Mouse (Mus musculus): ENCODE measurements around the gene Cct4. TPM values are rescaled to one million over a fixed set of nuclear protein-coding genes. Genes with fewer than 3 reads are reported as not detected.
A peak's percentile ranks its signal among the peaks of the same experiment; 100 is the strongest.

The Cct4 gene
- polyA plus RNA-seq (2012; rRNA removed) = 127 and 169 TPM in 2 replicates

DNA sequence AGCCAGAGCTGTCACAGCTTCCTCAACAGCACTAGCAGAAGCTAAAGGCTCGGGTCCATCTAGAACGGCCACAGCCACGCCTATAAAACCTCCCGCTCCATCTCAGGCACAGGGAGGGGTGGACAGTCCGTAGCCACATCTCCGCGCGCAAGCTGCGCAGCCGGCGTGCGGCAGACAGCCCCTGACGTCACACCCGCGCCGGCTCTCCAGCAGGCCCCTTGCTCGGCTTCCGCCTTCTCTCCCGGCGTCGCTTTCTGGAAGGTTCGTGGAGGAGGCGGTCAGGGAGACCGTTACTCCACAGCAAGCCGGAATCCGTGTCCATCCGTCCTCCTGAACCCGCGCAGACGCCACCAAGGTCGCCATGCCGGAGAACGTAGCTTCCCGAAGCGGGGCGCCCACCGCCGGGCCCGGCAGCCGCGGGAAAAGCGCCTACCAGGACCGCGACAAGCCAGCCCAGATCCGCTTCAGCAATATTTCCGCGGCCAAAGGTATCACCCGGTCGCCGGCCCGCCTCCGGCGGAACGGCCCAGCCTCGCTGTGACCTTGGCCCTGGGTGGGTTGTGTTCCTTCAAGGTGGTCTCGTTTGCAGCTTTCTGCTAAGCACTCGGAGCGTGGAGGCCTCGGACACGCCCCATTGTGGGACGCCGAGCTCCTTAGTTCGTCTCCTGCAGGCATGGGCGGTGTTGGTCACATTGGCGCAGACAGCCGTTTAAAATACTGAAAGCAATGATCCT is at the start of gene Cct4:
Gene Cct4 (plus strand): TSS at position 127 of the 734 bp plus-strand sequence.
- peak; percentile 98 for DNase-seq (ENCODE audit: low read depth)
- peak; percentile 87 for TF ChIP-seq POLR2A (IDR thresholded peaks at IDR 0.05; ENCODE audit: borderline replicate concordance, extremely low read depth, insufficient read depth, insufficient read length, poor library complexity, severe bottlenecking)
- TF ChIP-seq CTCF (IDR thresholded peaks at IDR 0.05; ENCODE audit: borderline replicate concordance, extremely low read depth, insufficient read depth, insufficient read length) = no peak

DNA sequence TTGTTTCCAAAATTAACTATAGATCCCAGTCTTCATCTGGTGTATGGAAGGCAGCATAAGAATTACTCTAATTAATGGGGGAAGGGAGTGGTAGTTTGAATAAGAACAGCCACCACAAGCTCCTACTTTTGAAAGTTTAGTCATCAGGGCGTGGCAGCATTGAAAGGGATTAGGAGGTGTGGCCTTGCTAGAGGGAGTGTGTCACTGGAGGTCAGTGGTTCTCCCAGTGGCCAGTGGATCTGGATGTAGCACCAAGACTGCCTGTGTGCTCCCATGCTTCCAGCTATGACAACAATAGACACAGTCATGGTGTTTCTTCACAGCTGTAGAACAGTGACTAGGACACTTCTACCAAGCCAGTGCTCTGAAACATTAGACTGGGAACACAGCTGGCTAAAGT is 41.2 kb upstream of the Cct4 start:
- no peak for DNase-seq (ENCODE audit: low read depth)
- TF ChIP-seq POLR2A (IDR thresholded peaks at IDR 0.05; ENCODE audit: borderline replicate concordance, extremely low read depth, insufficient read depth, insufficient read length, poor library complexity, severe bottlenecking) (no peak), CTCF (IDR thresholded peaks at IDR 0.05; ENCODE audit: borderline replicate concordance, extremely low read depth, insufficient read depth, insufficient read length) (no peak)

DNA sequence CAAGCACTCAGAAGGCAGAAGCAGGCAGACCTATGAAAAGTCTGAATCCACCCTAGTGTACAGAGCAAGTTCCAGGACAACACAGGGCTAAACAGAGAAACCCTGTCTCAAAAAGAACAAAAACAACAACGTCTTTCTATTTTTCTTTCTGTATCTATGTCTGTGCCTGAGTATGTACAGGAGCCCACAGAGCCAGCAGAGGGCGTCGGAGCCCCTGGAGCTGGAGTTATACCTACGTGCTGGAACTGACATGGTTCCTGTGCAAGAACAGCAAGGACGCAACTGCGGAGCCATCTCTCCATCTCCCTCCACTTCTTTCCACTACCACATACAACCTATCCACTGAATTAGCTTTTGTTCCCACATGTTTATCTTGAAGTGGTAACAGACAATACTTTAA is 40.2 kb upstream of the Cct4 start:
- TF ChIP-seq POLR2A (IDR thresholded peaks at IDR 0.05; ENCODE audit: borderline replicate concordance, extremely low read depth, insufficient read depth, insufficient read length, poor library complexity, severe bottlenecking) (no peak), CTCF (IDR thresholded peaks at IDR 0.05; ENCODE audit: borderline replicate concordance, extremely low read depth, insufficient read depth, insufficient read length) (no peak)
- no peak for DNase-seq (ENCODE audit: low read depth)

DNA sequence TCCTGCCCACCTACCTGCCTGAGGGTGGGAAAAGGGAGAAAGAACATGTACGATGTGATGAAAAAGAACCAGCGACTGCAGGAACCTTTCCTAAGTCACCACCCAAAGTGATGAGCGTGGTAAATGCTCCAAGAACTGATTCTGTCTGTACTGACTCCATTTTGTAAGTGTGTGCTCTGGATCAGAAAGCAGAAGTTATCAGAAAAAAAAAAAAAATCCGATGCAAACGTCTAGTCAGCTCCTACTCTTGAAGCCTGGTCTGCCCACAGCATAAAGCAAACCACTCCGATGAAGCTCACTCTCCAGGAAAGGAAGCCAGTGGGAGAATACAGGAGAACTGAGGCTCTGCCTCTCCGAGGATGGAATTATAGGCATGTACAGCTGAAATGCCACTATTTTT is 37.7 kb upstream of the Cct4 start:
- DNase-seq (ENCODE audit: low read depth) = no peak
- TF ChIP-seq CTCF (IDR thresholded peaks at IDR 0.05; ENCODE audit: borderline replicate concordance, extremely low read depth, insufficient read depth, insufficient read length) = no peak
- TF ChIP-seq POLR2A (IDR thresholded peaks at IDR 0.05; ENCODE audit: borderline replicate concordance, extremely low read depth, insufficient read depth, insufficient read length, poor library complexity, severe bottlenecking) = no peak

DNA sequence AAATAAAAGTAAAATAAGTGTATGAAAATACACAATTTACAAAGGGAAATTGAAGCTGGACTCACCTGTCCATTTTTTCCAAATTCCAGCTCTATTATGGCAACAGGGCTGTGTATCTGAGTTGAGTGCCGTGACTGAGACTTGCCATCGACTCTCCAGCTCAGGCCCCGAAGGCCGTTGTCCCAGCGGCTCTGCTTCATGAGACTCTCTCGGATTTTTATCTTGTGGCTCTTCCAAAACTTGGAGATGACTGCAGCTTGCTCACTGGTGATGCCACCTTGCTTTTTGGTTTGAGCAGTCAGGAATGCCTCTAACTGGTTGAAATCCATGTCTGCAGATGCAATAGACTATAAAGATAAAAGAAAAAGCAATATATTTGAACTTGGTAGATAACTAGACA is 34.0 kb upstream of the Cct4 start:
- no peak for TF ChIP-seq CTCF (IDR thresholded peaks at IDR 0.05; ENCODE audit: borderline replicate concordance, extremely low read depth, insufficient read depth, insufficient read length)
- no peak for TF ChIP-seq POLR2A (IDR thresholded peaks at IDR 0.05; ENCODE audit: borderline replicate concordance, extremely low read depth, insufficient read depth, insufficient read length, poor library complexity, severe bottlenecking)

DNA sequence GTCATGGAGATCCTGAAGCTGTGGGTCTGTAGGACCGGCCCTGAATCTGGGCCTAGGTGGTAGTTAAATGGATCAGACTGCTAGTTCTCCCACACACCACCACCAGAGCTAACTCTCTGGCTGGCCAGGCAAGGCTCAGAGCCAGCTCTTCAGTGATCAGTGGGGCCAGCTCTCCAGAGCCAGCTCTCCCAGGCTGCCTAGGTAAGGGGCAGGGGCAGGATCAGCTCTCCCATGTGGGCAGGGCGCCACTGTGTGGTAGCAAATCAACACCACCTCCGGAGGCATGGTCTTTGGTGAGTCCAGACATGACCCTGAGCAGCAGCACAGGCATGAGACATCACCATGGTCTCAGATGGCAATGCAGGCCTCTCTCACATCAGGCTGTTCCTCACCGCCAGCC is 33.5 kb upstream of the Cct4 start:
- DNase-seq (ENCODE audit: low read depth) = peak; percentile 18
- no peak for TF ChIP-seq POLR2A (IDR thresholded peaks at IDR 0.05; ENCODE audit: borderline replicate concordance, extremely low read depth, insufficient read depth, insufficient read length, poor library complexity, severe bottlenecking)
- TF ChIP-seq CTCF (IDR thresholded peaks at IDR 0.05; ENCODE audit: borderline replicate concordance, extremely low read depth, insufficient read depth, insufficient read length) = peak; percentile 39; the same call in 1 of the 2 replicates

More for the DNA sequence above, 34.0 kb upstream of the Cct4 start:
- no peak for DNase-seq (ENCODE audit: low read depth)

DNA sequence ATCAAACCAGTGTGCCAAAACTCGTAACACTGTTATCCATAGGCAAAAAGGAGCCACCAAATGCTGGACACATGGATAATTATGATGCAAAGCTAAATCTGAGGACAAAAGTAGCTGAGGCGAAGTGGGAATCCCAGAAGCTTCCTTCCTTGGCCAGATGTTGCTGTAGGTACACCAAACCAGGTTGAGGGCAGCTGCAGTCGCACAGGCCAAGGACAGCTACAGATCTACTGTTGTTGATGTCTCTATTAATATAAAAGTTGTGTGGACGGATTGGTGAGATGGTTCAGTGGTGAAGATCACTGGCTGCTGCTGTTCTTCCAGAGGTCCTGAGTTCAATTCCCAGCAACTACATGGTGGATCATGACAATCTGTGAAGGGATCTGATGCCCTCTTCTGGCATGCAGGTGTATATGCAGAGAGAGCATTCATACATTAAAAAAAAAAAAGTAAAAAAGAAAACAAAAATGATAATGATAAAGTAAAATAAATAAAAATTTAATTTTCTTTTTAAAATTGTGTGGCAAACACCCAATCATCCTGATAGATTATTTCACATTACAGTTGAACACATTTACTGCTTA is 32.4 kb upstream of the Cct4 start:
- TF ChIP-seq CTCF (IDR thresholded peaks at IDR 0.05; ENCODE audit: borderline replicate concordance, extremely low read depth, insufficient read depth, insufficient read length) = no peak
- no peak for TF ChIP-seq POLR2A (IDR thresholded peaks at IDR 0.05; ENCODE audit: borderline replicate concordance, extremely low read depth, insufficient read depth, insufficient read length, poor library complexity, severe bottlenecking)
- no peak for DNase-seq (ENCODE audit: low read depth)

DNA sequence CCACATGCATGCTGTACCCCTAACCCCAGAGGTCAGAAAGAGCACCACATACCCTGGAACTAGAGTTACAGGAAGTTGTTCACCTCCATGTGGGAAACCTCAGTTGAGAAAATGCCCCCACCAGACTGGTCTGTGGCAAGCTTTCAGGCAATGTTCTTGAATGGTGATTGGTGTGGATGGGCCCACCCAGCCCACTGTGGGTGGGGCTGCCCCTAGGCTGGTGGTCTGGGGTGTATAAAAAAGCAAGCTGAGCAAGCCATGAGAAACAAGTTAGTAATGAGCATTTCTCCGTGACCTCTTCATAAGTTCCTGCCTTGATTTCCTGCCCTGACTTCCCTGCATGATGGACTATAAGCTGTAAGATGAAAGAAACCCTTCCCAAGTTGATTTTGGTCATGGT is 28.2 kb upstream of the Cct4 start:
- TF ChIP-seq POLR2A (IDR thresholded peaks at IDR 0.05; ENCODE audit: borderline replicate concordance, extremely low read depth, insufficient read depth, insufficient read length, poor library complexity, severe bottlenecking) (no peak), CTCF (IDR thresholded peaks at IDR 0.05; ENCODE audit: borderline replicate concordance, extremely low read depth, insufficient read depth, insufficient read length) (no peak)
- DNase-seq (ENCODE audit: low read depth) = no peak

DNA sequence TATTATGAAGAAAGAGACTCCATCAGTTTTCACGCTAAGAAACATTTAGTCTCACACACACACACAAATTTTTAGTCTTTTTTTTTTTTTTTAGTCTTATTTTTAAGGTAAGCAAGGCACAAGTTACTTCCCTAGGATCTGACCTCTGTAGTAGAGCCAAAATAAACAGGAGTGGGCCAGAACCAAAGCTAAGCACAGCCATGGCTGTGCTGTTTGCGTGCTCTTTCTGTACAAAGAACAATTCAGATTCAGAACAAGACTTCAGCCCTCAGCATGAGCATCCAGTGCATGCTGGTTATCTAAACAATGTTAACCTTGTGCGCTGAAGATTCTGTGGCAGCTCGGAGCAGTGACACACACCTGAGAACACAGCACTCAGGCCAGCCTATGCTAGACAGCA is 25.9 kb upstream of the Cct4 start:
- no peak for TF ChIP-seq CTCF (IDR thresholded peaks at IDR 0.05; ENCODE audit: borderline replicate concordance, extremely low read depth, insufficient read depth, insufficient read length)
- no peak for TF ChIP-seq POLR2A (IDR thresholded peaks at IDR 0.05; ENCODE audit: borderline replicate concordance, extremely low read depth, insufficient read depth, insufficient read length, poor library complexity, severe bottlenecking)
- DNase-seq (ENCODE audit: low read depth) = no peak

DNA sequence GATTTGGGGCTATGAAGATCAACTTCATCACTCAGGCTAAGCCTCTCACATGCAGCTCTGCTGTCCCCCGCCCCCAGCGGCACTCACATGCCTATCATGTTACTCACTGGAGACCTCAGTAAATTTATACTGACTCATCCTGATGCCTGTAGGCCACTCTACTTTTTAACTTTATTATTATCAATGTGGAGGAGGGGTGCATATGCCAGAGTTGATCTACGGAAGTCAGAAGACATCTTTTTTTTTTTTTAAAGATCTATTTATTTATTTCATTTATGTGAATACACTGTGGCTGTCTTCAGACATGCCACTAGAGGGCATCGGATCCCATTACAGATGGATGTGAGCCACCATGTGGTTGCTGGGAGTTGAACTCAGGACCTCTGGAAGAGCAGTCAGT is 24.8 kb upstream of the Cct4 start:
- TF ChIP-seq CTCF (IDR thresholded peaks at IDR 0.05; ENCODE audit: borderline replicate concordance, extremely low read depth, insufficient read depth, insufficient read length) (no peak), POLR2A (IDR thresholded peaks at IDR 0.05; ENCODE audit: borderline replicate concordance, extremely low read depth, insufficient read depth, insufficient read length, poor library complexity, severe bottlenecking) (no peak)
- DNase-seq (ENCODE audit: low read depth) = no peak

DNA sequence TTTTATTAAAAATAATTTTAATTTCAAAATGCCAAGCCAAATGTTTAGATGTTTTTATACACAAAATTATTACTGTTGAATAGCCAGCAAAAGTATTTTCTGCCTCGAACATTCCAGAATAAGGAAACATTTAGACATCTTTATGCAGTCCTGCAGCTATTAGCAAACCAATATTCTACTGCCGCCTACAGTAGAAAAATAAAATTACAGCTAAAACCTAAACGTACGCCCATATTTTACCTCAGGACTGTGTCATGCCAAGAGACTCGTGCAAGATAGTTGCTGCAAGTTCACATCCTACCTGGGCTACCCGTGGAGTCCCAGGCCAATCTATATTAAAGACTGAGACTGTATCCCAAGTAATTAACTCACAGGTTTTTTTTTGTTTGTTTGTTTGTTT is 20.8 kb upstream of the Cct4 start:
- TF ChIP-seq CTCF (IDR thresholded peaks at IDR 0.05; ENCODE audit: borderline replicate concordance, extremely low read depth, insufficient read depth, insufficient read length) (no peak), POLR2A (IDR thresholded peaks at IDR 0.05; ENCODE audit: borderline replicate concordance, extremely low read depth, insufficient read depth, insufficient read length, poor library complexity, severe bottlenecking) (no peak)
- peak; percentile 43 for DNase-seq (ENCODE audit: low read depth)

DNA sequence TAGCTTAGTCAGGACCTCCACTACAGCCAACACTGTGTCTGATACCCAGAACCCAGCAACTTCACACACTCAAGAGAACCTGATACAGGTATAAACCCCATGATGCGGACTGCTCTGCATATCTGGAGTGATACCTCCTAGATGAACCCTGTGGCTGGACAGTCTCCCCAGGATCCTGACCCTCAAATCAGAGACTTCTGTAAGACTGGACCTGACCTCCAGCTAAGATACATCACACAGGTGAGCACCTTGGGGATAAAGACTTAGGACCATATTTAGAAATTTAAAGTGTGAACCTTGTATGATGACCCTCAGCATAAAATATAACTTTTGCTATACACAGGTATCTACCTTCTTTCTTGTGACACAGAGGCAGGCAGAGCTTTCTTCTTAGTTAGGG is 19.8 kb upstream of the Cct4 start:
- no peak for TF ChIP-seq POLR2A (IDR thresholded peaks at IDR 0.05; ENCODE audit: borderline replicate concordance, extremely low read depth, insufficient read depth, insufficient read length, poor library complexity, severe bottlenecking)
- TF ChIP-seq CTCF (IDR thresholded peaks at IDR 0.05; ENCODE audit: borderline replicate concordance, extremely low read depth, insufficient read depth, insufficient read length) = no peak
- DNase-seq (ENCODE audit: low read depth) = no peak

All from brain, embryonic 14.5 days (tissue).